Mouse (Mus musculus) kidney, adult 2 months (tissue): Measurements from ENCODE around the gene Aire. TPM values are rescaled to one million over a fixed set of nuclear protein-coding genes. Genes with fewer than 3 reads are reported as not detected.

Experiments
- DNase-seq: peaks from one replicate; pipeline ENCODE4 v3.0.0; 2021
- H3K27ac ChIP-seq: fragments of 200-500 bp; 2 replicates; pipeline ENCODE4 v1.5.1; 2012; ENCODE audit warnings: low read depth, low read length, control low read depth, inconsistent platforms; ENCODE audit not compliant: insufficient read depth
- H3K27me3 ChIP-seq: fragments of 200-500 bp; replicated peaks from 2 replicates; pipeline ENCODE4 v1.6.1; 2012; ENCODE audit warnings: mild to moderate bottlenecking, moderate library complexity, low read length, inconsistent platforms; ENCODE audit not compliant: control insufficient read depth, insufficient read depth
- H3K36me3 ChIP-seq: fragments of 200-500 bp; 2 replicates; pipeline ENCODE4 v1.6.1; 2012; ENCODE audit warnings: mild to moderate bottlenecking, moderate library complexity, low read length, inconsistent platforms; ENCODE audit not compliant: control insufficient read depth, insufficient read depth
- H3K4me1 ChIP-seq: fragments of 200-500 bp; 2 replicates; pipeline ENCODE4 v1.6.1; 2011; ENCODE audit warnings: low read length; ENCODE audit not compliant: control insufficient read depth, insufficient read depth
- H3K4me3 ChIP-seq: fragments of 200-500 bp; 2 replicates; pipeline ENCODE4 v1.5.1; 2011; ENCODE audit warnings: mild to moderate bottlenecking, low read depth, low read length, control low read depth; ENCODE audit not compliant: insufficient read depth
- CTCF ChIP-seq: fragments of 200-500 bp; conservative IDR thresholded peaks from 2 replicates; pipeline ENCODE4 v1.5.1; 2011; ENCODE audit warnings: low read depth, mild to moderate bottlenecking, control low read depth, low read length, moderate library complexity, mixed read lengths; ENCODE audit not compliant: insufficient read depth, insufficient read length
- POLR2A ChIP-seq: fragments of 200-500 bp; IDR thresholded peaks from one replicate; pipeline ENCODE4 v1.6.1; 2011; ENCODE audit warnings: low read depth, low read length, control low read depth
- WGBS: fragments of 180-500 bp; shearing (Covaris S2); methylation state at CpG from one replicate; pipeline ENCODE4 v1.1.7; 2018; 5-methylcytosine and 5-hydroxymethylcytosine counted together
- polyA plus RNA-seq: library from polyadenylated mRNA; depleted of rRNA; stranded (reverse); fragments of >200 nt; gene quantifications from 2 replicates; pipeline ENCODE4 v1.2.3, GENCODE M21; 2012

Gene Aire
- polyA plus RNA-seq, 1 experiment: 0.41 TPM

DNA sequence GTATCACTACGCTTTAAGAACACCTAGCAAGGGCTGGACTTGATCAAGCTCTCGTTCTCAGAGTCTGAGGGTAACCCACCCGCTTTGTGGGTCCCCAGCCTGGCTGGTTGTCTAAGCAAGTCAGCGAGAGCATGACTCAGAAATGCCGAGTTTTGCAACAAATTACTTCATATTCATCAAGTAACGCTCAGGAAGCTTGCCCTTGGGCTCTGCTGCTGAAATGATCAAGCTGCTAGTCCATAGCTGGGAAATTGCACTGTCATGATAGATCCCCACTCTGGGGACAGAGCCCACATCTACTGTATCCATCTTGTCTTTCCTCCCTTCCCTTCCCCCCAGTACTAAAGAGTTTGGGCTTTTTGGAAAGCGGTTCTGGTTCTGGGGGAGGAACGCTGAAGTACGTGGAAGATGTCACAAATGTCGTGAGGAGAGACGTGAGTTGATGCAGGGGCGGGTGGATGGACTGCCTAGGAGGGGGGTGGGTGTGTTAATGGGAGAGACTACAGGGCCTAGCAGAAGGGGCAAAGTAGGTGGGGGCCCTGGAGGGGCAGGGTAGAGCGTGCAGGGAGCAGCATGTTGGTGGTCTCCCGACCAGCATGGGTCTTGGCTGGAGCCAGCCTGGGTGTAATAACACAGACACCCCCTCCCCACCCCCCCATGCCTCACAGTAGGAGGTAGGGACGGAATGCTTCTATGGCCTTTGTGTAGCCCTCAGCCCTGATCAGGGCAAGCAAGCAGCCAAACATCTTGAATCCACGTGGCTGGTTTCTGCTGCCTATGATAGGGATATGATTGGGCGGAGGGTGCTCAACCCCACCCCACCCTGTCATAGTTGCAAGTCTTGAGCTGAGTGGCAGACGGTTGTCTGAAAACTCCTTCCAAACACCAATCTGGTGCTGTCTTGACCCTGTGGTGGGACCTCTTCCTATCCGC, 11.5 kb upstream of the Aire start:
- Histone ChIP-seq H3K4me1 (no peaks in the 10 kb centered on the region), H3K4me3 (no peak overlapping the region)
- peak; percentile 35 for DNase-seq

DNA sequence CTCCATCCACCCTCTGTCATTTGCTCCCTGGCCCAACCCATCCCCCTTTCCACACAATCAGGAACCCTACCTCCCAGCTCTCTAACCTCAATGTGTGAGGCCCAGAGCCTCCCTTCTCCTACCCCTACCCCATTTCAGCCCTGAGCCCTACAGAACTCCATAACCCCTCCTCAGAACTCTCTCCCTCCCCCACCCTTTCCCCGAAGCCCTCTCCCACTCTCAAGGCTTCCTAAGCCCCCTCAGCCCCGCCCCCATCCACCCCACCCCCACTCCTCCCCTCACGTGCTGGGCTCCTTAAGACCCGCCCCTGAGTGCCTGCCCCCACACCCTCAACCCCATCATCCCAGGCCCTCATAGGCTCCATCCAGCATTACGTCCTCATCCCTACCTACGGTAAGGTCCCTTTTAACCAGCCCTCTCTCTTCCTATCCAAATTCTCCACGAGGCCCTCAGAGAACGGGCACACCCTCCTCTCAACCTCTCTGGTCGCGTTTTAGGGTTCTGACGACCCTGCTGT, 6.2 kb upstream of the Aire start:
- no peak for TF ChIP-seq CTCF
- no peak for TF ChIP-seq POLR2A
- H3K36me3 ChIP-seq: no peaks in the 10 kb centered on the region
- no peak overlapping the region for H3K27ac ChIP-seq
- H3K27me3 ChIP-seq: no peaks in the 10 kb centered on the region
- DNase-seq: no peak
- 62% methylated on average over 11 of the region's 11 CpGs for WGBS
- H3K4me3 ChIP-seq: no peak overlapping the region
- H3K4me1 ChIP-seq: no peaks in the 10 kb centered on the region

More for the DNA sequence above, 11.5 kb upstream of the Aire start:
- TF ChIP-seq CTCF (no peak), POLR2A (no peak)
- no peaks in the 10 kb centered on the region for H3K36me3 ChIP-seq
- H3K27ac ChIP-seq: no peak overlapping the region
- no peaks in the 10 kb centered on the region for H3K27me3 ChIP-seq
- WGBS: 72% methylated on average over 19 of the region's 19 CpGs

DNA sequence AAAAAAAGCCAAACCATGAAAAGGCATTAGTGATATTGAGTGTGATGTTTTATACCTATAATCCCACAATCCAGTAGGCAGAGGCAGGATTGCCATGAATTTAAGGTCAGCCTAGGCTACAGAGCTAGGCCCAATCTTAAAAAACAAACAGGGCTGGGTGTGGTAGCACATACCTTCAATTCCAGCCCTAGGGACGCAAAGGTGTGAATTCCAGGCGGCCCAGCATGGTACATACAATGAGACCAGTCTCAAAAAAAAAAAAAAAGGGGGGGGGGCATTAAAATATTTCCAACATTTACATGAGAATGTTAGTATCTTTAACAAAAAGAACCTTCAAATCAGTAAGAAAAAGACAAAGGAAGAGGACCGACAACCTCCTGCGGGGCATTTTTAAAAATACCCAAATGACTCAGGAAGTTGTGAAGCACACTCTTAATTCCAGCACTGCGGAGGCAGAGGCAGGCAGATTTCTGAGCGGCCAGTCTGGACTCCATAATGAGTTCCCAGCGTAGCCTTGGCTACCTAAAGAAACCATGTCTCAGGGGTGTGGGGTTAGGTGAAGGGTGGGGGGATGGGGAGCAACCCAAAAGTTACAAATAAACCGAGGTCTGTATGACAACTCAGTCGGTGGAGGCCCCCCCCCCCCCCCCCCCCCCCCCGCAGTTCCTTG, 4.8 kb upstream of the Aire start:
- Histone ChIP-seq H3K36me3 (no peaks in the 10 kb centered on the region), H3K27me3 (no peaks in the 10 kb centered on the region), H3K4me3 (no peak overlapping the region), H3K27ac (no peak overlapping the region), H3K4me1 (no peaks in the 10 kb centered on the region)
- 78% methylated on average over 10 of the region's 10 CpGs for WGBS
- TF ChIP-seq CTCF (no peak), POLR2A (no peak)
- DNase-seq: no peak

- no peaks in the 10 kb centered on the region for H3K36me3 ChIP-seq
- H3K4me1 ChIP-seq: no peaks in the 10 kb centered on the region
- TF ChIP-seq CTCF (no peak), POLR2A (no peak)
- H3K27ac ChIP-seq: no peak overlapping the region
- H3K4me3 ChIP-seq: no peak overlapping the region
- no peak for DNase-seq
- H3K27me3 ChIP-seq: no peaks in the 10 kb centered on the region
- WGBS: 88% methylated on average over 4 of the region's 4 CpGs
These were observed 3.0 kb upstream of the Aire start for GRCm38 (mm10) chr10:78046388-78046787.

- Histone ChIP-seq H3K4me3 (no peak overlapping the region), H3K27me3 (no peaks in the 10 kb centered on the region), H3K4me1 (no peaks in the 10 kb centered on the region), H3K36me3 (no peaks in the 10 kb centered on the region), H3K27ac (no peak overlapping the region)
- TF ChIP-seq POLR2A (no peak), CTCF (no peak)
- WGBS: 68% methylated on average over 1 of the region's 1 CpGs
- DNase-seq: no peak
These were observed 1.1 kb upstream of the Aire start for GRCm38 (mm10) chr10:78044531-78044930.

GRCm38 (mm10) chr10:78042697-78043405, 559 bp downstream of the Aire start:
- Histone ChIP-seq H3K4me3 (no peak overlapping the region), H3K36me3 (no peaks in the 10 kb centered on the region), H3K27me3 (no peaks in the 10 kb centered on the region), H3K4me1 (no peaks in the 10 kb centered on the region), H3K27ac (no peak overlapping the region)
- TF ChIP-seq POLR2A: no peak
- no peak for TF ChIP-seq CTCF
- no peak for DNase-seq
- whole genome bisulfite sequencing: 69% methylated on average over 14 of the region's 14 CpGs
